Mouse (Mus musculus) right cerebral cortex, adult 2 months (tissue): ENCODE results near the gene Chst1.
A peak's percentile ranks its signal among the peaks of the same experiment; 100 is the strongest.

Experiments
- DNase-seq, 2 experiments: peaks; one replicate each; pipeline ENCODE4 v3.0.0; 2021 to 2022; ENCODE audit warnings: low spot score in 2 of 2

Chst1 gene

GRCm38 (mm10) chr2:92608810-92609581, 9.5 kb downstream of the Chst1 start:
- peak; percentile 80 to 87 for DNase-seq

- peak in 1 of 2 experiments; percentile 45 for DNase-seq
Measured at GRCm38 (mm10) chr2:92609704-92610379, 10.3 kb downstream of the Chst1 start.

- DNase-seq: no peak
Measured at GRCm38 (mm10) chr2:92613645-92614044, 14.1 kb downstream of the Chst1 start.

- DNase-seq: no peak
Measured at GRCm38 (mm10) chr2:92614106-92614505, 14.6 kb downstream of the Chst1 start.

GRCm38 (mm10) chr2:92617077-92617756, 17.7 kb downstream of the Chst1 start:
- DNase-seq: peak in 1 of 2 experiments; percentile 26

- no peak for DNase-seq
Measured at GRCm38 (mm10) chr2:92618016-92618415, 18.5 kb downstream of the Chst1 start.

GRCm38 (mm10) chr2:92627633-92628032, 28.1 kb downstream of the Chst1 start:
- DNase-seq: no peak

GRCm38 (mm10) chr2:92630799-92631198, 31.3 kb downstream of the Chst1 start:
- DNase-seq: no peak

GRCm38 (mm10) chr2:92632027-92632426, 32.5 kb downstream of the Chst1 start:
- no peak for DNase-seq

- no peak for DNase-seq
Measured at GRCm38 (mm10) chr2:92640555-92640954, 41.0 kb downstream of the Chst1 start.

GRCm38 (mm10) chr2:92645282-92646037, 46.0 kb downstream of the Chst1 start:
- no peak for DNase-seq

GRCm38 (mm10) chr2:92649154-92649801, 49.8 kb downstream of the Chst1 start:
- DNase-seq: no peak

GRCm38 (mm10) chr2:92650428-92650827, 50.9 kb downstream of the Chst1 start:
- no peak for DNase-seq

- peak in 1 of 2 experiments; percentile 33 for DNase-seq
Measured at GRCm38 (mm10) chr2:92651294-92651816, 51.8 kb downstream of the Chst1 start.

GRCm38 (mm10) chr2:92657189-92657588, 57.7 kb downstream of the Chst1 start:
- no peak for DNase-seq

GRCm38 (mm10) chr2:92658293-92659150, 59.0 kb downstream of the Chst1 start:
- DNase-seq: no peak

- DNase-seq: no peak
Measured at GRCm38 (mm10) chr2:92659491-92660035, 60.1 kb downstream of the Chst1 start.

- no peak for DNase-seq
Measured at GRCm38 (mm10) chr2:92662534-92663068, 63.1 kb downstream of the Chst1 start.
